Mouse (Mus musculus) layer of hippocampus, postnatal 14 days (tissue): Measurements from ENCODE around the gene E2f1. TPM values are rescaled to one million over a fixed set of nuclear protein-coding genes. Genes with fewer than 3 reads are reported as not detected.

ENCODE experiments used
- DNase-seq, 2 experiments: peaks; one replicate each; pipeline ENCODE4 v3.0.0; 2021 to 2022; ENCODE audit warnings: low spot score in 2 of 2, mixed read lengths in 1 of 2
- total RNA-seq, 2 experiments: library from RNA; stranded (reverse); gene quantifications; 2 replicates each; pipeline ENCODE4 v1.2.3; 2021

E2f1 gene
- total RNA-seq, 2 experiments from 2014 or later, result 7.1 to 8.0 TPM

- DNase-seq, result peak; percentile 88 to 96
Observed at GRCm38 (mm10) chr2:154583906-154584872, 14.5 kb upstream of the E2f1 start.

GRCm38 (mm10) chr2:154581421-154581820 lies 11.7 kb upstream of the E2f1 start:
- DNase-seq, result no peak

GRCm38 (mm10) chr2:154580586-154580985 lies 10.9 kb upstream of the E2f1 start:
- DNase-seq, result no peak

- DNase-seq, result no peak
Observed at GRCm38 (mm10) chr2:154577744-154578067, 8.0 kb upstream of the E2f1 start.

GRCm38 (mm10) chr2:154576876-154577743 lies 7.4 kb upstream of the E2f1 start:
- no peak for DNase-seq

- no peak for DNase-seq
Observed at GRCm38 (mm10) chr2:154574271-154574670, 4.6 kb upstream of the E2f1 start.

GRCm38 (mm10) chr2:154572996-154573395 lies 3.3 kb upstream of the E2f1 start:
- DNase-seq, result no peak

- peak in 1 of 2 experiments; percentile 40 for DNase-seq
Observed at GRCm38 (mm10) chr2:154571976-154572375, 2.3 kb upstream of the E2f1 start.

- DNase-seq, result no peak
Observed at GRCm38 (mm10) chr2:154571266-154571665, 1.6 kb upstream of the E2f1 start.

GRCm38 (mm10) chr2:154570666-154571065 lies 974 bp upstream of the E2f1 start:
- no peak for DNase-seq

GRCm38 (mm10) chr2:154569071-154569748 lies 482 bp downstream of the E2f1 start:
- peak in 1 of 2 experiments; percentile 57 for DNase-seq

- DNase-seq, result no peak
Observed at GRCm38 (mm10) chr2:154568329-154569070, 1.2 kb downstream of the E2f1 start.

- no peak for DNase-seq
Observed at GRCm38 (mm10) chr2:154567766-154568165, 1.9 kb downstream of the E2f1 start.

- no peak for DNase-seq
Observed at GRCm38 (mm10) chr2:154566641-154567040, 3.1 kb downstream of the E2f1 start.

GRCm38 (mm10) chr2:154565562-154565961 lies 4.1 kb downstream of the E2f1 start:
- no peak for DNase-seq

- DNase-seq, result no peak
Observed at GRCm38 (mm10) chr2:154563612-154564170, 6.0 kb downstream of the E2f1 start.

- peak; percentile 50 to 60 for DNase-seq
Observed at GRCm38 (mm10) chr2:154558264-154559039, 11.2 kb downstream of the E2f1 start, which contains the start of gene Necab3. Gene Necab3, minus strand, starts transcription at chr2:154558890.

GRCm38 (mm10) chr2:154557184-154557832 lies 12.4 kb downstream of the E2f1 start:
- DNase-seq, result no peak

GRCm38 (mm10) chr2:154555235-154555634 lies 14.5 kb downstream of the E2f1 start:
- DNase-seq, result no peak
